Mouse (Mus musculus) neural tube, embryonic 15.5 days (tissue): ENCODE data around the gene Nt5c3. TPM values are rescaled to one million over a fixed set of nuclear protein-coding genes. Genes with fewer than 3 reads are reported as not detected.
"Not testable (repeated sequence)": the region's sequence is repeated elsewhere in the genome, so short reads cannot be mapped to it uniquely, and the experiment has no call there.

Source experiments
- ATAC-seq: fragments of 200-750 bp; cut with Nextera tagmentation; 2 replicates; pipeline ENCODE4 v1.8.0; 2017; ENCODE audit warnings: mild to moderate bottlenecking, moderate TSS enrichment, moderate library complexity; ENCODE audit not compliant: low FRiP score
- H3K27ac ChIP-seq: fragments of 300-500 bp; sonication (generic); replicated peaks from 2 replicates; pipeline ENCODE4 v1.5.1; 2015; ENCODE audit warnings: mild to moderate bottlenecking, inconsistent platforms
- H3K27me3 ChIP-seq: fragments of 300-500 bp; sonication (generic); replicated peaks from 2 replicates; pipeline ENCODE4 v1.6.1; 2015; ENCODE audit warnings: inconsistent platforms
- H3K36me3 ChIP-seq: fragments of 300-500 bp; sonication (generic); 2 replicates; pipeline ENCODE4 v1.6.1; 2015; ENCODE audit warnings: inconsistent platforms
- H3K4me1 ChIP-seq: fragments of 300-500 bp; sonication (generic); 2 replicates; pipeline ENCODE4 v1.6.1; 2015; ENCODE audit warnings: inconsistent platforms
- H3K4me2 ChIP-seq: fragments of 300-500 bp; sonication (generic); 2 replicates; pipeline ENCODE4 v1.6.1; 2015; ENCODE audit warnings: inconsistent platforms, mild to moderate bottlenecking, moderate library complexity
- H3K4me3 ChIP-seq: fragments of 300-500 bp; sonication (generic); replicated peaks from 2 replicates; pipeline ENCODE4 v1.5.1; 2015; ENCODE audit warnings: mild to moderate bottlenecking, inconsistent platforms
- H3K9ac ChIP-seq: fragments of 300-500 bp; sonication (generic); replicated peaks from 2 replicates; pipeline ENCODE4 v1.6.1; 2015; ENCODE audit warnings: mild to moderate bottlenecking, inconsistent platforms
- H3K9me3 ChIP-seq: fragments of 300-500 bp; sonication (generic); replicated peaks from 2 replicates; pipeline ENCODE4 v1.6.1; 2016; ENCODE audit warnings: inconsistent platforms
- WGBS: fragments of 180-500 bp; shearing (Covaris S2); methylation state at CpG from one replicate; pipeline ENCODE4 v1.1.7; 2015; ENCODE audit warnings: mixed read lengths; 5-methylcytosine and 5-hydroxymethylcytosine counted together
- polyA plus RNA-seq: library from polyadenylated mRNA; unstranded; fragments of >200 nt; fragmentation: Nextera tagmentation; extraction: Ambion mirVana; gene quantifications from 2 replicates; pipeline ENCODE4 v1.2.1, GENCODE M21; 2015

The Nt5c3 gene
- polyA plus RNA-seq, 1 experiment from 2014 or later = 152 TPM

DNA sequence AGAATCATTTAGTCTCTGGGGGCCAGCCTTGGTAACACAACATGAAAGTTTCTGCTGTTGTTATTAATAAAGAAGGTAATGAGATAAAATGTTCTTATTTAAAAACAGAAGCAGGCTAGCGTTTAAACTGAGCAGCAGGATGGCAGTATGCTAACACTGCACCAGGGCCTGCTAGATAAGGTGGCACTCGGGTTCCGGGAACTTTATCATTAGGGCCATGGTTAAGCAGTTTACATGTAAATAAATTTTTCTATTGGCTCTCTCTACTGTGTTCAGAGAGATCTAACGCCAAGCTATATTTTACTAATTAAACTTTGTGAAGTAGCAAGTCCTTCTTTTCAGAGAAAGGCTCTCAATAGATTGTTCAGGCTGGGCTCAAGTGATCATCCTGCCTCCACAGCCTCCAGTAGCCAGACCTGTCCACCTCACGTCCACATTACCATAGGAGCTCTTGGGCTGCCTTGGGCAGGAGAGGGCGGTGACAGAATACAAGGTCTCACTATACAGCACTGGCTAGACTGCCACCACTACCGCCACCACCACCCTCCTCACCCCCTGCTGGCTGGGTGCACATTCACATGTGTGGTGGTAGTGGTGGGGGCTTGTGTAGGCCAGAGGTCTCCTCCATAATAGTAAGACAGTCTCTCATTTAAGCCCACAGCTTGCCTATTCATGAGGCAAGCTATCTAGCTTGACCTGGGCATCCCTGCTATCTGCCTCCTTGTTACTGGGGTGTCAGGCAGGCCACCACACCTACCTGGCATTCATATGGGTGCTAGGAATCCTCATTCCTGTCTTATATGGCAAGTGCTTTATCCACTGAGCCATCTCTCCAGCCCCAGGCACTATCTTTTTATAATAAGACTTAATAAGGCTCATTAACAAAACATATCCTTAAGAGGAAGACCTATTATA is 20.9 kb downstream of the Nt5c3 start:
- ATAC-seq = peak; percentile 23; the same call in 1 of the 2 replicates

DNA sequence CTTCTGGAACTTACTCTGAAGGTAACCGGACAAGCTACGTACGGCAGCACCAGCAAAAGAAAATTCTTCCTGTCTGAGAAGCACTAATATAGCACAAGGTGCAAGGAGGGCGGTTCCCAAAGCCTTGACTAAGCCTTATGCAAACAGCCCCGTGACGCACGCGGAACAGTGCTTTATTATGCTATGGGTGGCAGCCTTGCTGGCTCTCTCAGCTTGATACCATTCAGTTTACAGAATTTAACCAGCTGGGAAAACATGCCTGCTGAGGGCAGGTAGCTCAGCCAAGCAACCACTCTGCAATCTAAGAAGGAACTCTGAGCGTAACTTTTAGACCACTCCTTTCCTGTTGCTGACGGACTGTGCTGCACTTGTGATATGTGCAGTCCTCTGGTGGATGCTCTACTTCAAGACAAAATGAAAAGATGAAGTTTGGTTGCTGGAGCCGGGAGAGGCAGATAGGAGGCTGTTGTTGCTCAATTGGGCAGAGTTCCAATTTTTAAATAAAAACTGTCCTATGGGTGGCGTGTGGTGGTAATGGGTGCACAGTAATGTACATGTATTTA is 21.8 kb downstream of the Nt5c3 start:
- H3K4me2 ChIP-seq = peak overlapping the region; percentile 22
- no peak overlapping the region for H3K4me3 ChIP-seq
- H3K9me3 ChIP-seq = no peaks in the 10 kb centered on the region
- no peak for ATAC-seq
- peaks cover 30% of the 10 kb centered on the region for H3K4me1 ChIP-seq
- 37% methylated on average over 12 of the region's 12 CpGs for WGBS
- no peak overlapping the region for H3K27ac ChIP-seq
- no peaks in the 10 kb centered on the region for H3K27me3 ChIP-seq
- no peaks in the 10 kb centered on the region for H3K36me3 ChIP-seq
- H3K9ac ChIP-seq = no peak overlapping the region

More for the DNA sequence above, 20.9 kb downstream of the Nt5c3 start:
- Histone ChIP-seq H3K27me3 (no peaks in the 10 kb centered on the region), H3K4me3 (no peak overlapping the region), H3K36me3 (no peaks in the 10 kb centered on the region), H3K9me3 (no peaks in the 10 kb centered on the region), H3K4me2 (no peak overlapping the region), H3K9ac (no peak overlapping the region), H3K27ac (no peak overlapping the region), H3K4me1 (peaks cover 30% of the 10 kb centered on the region)
- 80% methylated on average over 7 of the region's 7 CpGs for WGBS

DNA sequence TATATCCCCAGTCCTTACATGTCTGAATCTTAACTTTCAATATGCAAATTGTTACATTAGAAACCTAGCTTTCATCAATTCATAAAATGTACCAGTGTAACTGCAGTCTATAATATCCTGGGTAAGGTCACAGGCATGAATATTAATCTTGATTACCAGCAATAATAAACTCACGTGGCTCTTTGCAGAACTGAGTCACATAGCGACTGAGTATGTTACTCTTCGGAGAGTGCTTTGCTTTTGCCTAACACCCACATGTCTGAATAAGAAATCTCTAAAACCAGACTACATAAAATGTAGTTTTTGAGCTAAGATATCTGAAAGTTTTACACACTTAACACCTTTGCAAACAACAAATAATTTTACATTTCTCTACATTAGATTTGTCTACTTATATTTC is 22.4 kb downstream of the Nt5c3 start:
- no peaks in the 10 kb centered on the region for H3K36me3 ChIP-seq
- no peak overlapping the region for H3K27ac ChIP-seq
- no peak overlapping the region for H3K9ac ChIP-seq
- whole genome bisulfite sequencing = 59% methylated on average over 3 of the region's 3 CpGs
- H3K9me3 ChIP-seq = no peaks in the 10 kb centered on the region
- no peak overlapping the region for H3K4me2 ChIP-seq
- peaks cover 30% of the 10 kb centered on the region for H3K4me1 ChIP-seq
- no peak overlapping the region for H3K4me3 ChIP-seq
- H3K27me3 ChIP-seq = no peaks in the 10 kb centered on the region
- no peak for ATAC-seq

DNA sequence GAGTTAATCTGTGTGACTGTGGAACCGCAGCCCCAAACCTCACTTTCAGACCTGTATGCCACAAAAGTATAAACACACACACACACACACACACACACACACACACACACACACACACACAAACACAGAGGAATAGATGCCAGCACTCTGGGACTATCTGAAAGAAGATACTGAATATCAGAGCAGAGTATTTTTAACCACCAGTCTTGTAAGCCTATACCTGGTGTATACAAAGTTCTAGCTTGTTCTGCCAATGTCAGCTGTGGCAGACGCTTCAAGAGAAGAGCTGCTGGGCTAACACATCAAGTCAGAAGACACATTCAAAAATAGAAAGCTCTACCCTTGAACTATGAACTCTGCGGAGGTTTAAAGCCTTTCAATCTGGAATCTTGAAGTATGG is 24.1 kb downstream of the Nt5c3 start:
- no peaks in the 10 kb centered on the region for H3K36me3 ChIP-seq
- H3K4me1 ChIP-seq = peaks cover 25% of the 10 kb centered on the region
- H3K9me3 ChIP-seq = no peaks in the 10 kb centered on the region
- 92% methylated on average over 3 of the region's 3 CpGs for WGBS
- no peaks in the 10 kb centered on the region for H3K27me3 ChIP-seq
- no peak overlapping the region for H3K9ac ChIP-seq
- H3K4me3 ChIP-seq = no peak overlapping the region
- no peak for ATAC-seq
- no peak overlapping the region for H3K4me2 ChIP-seq
- no peak overlapping the region for H3K27ac ChIP-seq

DNA sequence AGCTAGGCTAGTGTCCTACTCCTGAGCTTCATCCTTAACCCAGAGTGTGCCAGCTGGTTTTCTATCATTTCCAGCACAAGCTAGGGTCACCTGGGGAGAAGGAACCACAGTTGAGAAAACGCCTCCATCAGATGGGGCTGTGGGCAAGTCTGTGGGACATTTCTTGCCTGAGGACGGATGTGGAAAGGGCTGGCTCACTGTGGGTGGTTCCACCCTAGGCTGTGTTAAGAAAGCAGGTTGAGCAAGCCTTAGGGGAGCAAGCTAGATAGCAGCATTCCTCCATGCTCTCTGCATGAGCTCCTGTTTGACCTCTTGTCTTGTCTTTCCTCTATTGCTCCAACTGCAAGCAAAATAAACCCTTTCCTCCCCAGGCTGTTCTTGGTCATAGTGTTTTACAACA is 33.0 kb downstream of the Nt5c3 start:
- Histone ChIP-seq H3K4me3 (no peak overlapping the region), H3K36me3 (peaks cover 43% of the 10 kb centered on the region), H3K9me3 (no peaks in the 10 kb centered on the region), H3K4me2 (no peak overlapping the region), H3K4me1 (no peaks in the 10 kb centered on the region), H3K27me3 (no peaks in the 10 kb centered on the region), H3K9ac (no peak overlapping the region), H3K27ac (no peak overlapping the region)
- 95% methylated on average over 2 of the region's 2 CpGs for WGBS
- ATAC-seq = no peak

DNA sequence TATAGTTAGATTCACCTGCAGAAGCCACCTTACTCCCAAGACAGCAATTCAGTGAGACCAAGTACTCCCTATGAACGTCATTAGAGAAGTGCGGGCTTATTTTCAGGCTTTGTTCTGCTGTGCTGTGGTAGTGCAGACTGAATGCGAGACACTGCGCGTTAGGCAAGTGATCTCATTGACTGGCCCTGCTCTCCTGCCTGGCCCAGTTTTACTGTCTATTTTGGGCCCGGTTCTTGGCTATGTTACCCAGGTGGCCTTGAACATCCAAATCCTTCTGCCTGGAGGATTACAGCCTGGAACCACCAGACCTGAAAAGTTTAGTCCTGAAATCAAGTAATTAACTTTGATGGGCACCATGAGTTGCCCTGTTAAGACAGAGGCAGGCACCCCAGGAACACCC is 35.2 kb downstream of the Nt5c3 start:
- H3K27ac ChIP-seq = no peak overlapping the region
- H3K9me3 ChIP-seq = no peaks in the 10 kb centered on the region
- H3K4me1 ChIP-seq = no peaks in the 10 kb centered on the region
- no peak for ATAC-seq
- WGBS = 84% methylated on average over 6 of the region's 6 CpGs
- no peaks in the 10 kb centered on the region for H3K27me3 ChIP-seq
- peaks cover 50% of the 10 kb centered on the region for H3K36me3 ChIP-seq
- H3K4me2 ChIP-seq = no peak overlapping the region
- no peak overlapping the region for H3K9ac ChIP-seq
- no peak overlapping the region for H3K4me3 ChIP-seq

DNA sequence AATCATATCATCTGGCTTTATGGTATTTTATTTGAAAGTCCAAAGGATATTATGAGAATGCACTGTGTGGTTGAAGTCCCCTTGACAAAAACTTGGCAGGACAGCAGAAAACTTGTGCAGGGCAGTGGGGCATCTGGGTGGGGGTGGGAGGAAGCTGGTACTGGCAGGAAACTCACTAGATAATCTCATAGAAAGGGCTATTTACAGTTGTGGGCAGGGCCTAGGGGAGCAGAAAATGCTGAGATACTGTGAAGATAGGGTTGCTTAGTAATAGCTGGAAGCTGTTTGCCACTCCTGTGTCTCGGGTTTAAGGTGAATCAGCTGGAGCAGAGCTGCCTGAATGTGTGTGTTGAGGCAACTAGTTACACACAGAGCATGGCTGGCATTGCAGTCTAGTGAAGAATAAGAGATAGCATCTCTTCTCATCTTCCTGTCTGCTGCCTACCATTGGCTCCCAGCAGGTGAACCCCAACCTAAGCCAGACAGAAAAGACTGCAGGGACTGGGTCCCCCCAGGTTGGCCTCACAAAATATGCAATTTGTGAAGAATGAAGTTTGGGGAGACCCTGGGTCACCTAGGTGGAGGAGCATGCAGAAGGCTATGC is 44.3 kb downstream of the Nt5c3 start:
- Histone ChIP-seq H3K9me3 (no peaks in the 10 kb centered on the region), H3K4me1 (no peaks in the 10 kb centered on the region), H3K27me3 (no peaks in the 10 kb centered on the region), H3K4me3 (no peak overlapping the region), H3K27ac (no peak overlapping the region), H3K9ac (no peak overlapping the region), H3K4me2 (no peak overlapping the region), H3K36me3 (peaks cover 27% of the 10 kb centered on the region)
- ATAC-seq = no peak
- 64% methylated on average over 1 of the region's 1 CpGs for whole genome bisulfite sequencing

DNA sequence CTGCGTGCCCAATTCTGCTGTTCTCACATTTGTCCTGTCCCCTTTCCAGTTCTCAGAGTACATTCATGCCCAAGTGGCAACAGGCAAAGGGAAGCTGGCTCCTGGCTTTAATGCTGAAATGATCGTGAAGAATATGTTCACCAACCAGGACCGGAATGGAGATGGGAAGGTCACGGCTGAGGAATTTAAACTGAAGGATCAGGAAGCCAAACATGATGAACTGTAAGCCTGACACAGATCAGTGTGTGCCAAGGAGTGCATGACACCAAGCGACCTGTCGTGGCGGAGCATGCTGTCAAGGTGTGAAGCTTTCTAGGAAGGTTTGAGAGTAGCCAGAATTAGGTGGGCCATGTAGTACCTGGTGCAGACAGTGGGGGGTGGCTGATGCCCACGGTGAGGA is 45.7 kb downstream of the Nt5c3 start:
- Histone ChIP-seq H3K4me1 (no peaks in the 10 kb centered on the region), H3K27ac (no peak overlapping the region), H3K9me3 (no peaks in the 10 kb centered on the region), H3K4me2 (no peak overlapping the region), H3K4me3 (no peak overlapping the region), H3K9ac (no peak overlapping the region), H3K36me3 (peaks cover 18% of the 10 kb centered on the region), H3K27me3 (no peaks in the 10 kb centered on the region)
- 95% methylated on average over 8 of the region's 8 CpGs for WGBS
- ATAC-seq = no peak

DNA sequence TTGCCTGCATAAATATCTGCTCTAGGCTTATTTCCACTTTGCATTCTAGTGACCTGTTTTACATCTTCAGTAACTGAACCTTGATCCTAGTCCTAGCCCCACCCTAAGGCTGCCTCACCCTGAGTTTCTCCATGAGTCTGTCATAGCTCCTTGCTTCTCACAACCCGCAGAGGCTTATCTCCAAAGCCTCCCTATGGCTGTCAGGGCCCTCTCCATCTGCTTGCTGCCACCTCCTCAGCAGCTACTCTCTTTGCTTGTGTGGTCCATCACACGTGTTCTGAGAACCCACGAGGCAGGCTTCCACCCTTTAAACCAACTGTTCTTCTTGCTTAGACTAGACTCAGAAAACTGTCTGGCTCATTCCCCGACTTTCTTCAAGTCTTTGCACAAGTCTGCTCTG is 46.9 kb downstream of the Nt5c3 start:
- no peaks in the 10 kb centered on the region for H3K9me3 ChIP-seq
- WGBS = 88% methylated on average over 4 of the region's 4 CpGs
- no peak overlapping the region for H3K4me3 ChIP-seq
- H3K27me3 ChIP-seq = no peaks in the 10 kb centered on the region
- no peak for ATAC-seq
- no peaks in the 10 kb centered on the region for H3K4me1 ChIP-seq
- H3K27ac ChIP-seq = no peak overlapping the region
- H3K9ac ChIP-seq = no peak overlapping the region
- no peak overlapping the region for H3K4me2 ChIP-seq
- H3K36me3 ChIP-seq = peaks cover 11% of the 10 kb centered on the region

DNA sequence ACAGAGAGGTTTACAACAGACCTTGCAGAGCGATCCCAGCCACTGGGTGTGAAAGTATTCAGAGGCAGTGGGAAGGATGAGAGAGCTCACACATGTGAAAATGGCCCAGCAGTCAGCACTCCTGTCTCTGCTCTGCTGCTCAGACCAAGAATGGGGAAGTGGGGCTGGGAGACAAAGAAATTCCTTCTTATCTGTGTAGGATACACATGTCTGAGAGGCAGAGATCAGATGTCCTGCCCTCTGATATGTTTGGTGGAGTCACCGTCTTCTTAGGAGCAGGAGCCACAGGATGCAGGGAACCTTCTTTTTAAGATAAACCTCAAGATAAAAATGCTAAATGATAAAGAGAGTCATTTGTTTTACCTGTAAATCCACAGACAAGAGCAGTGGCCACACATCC is 53.7 kb downstream of the Nt5c3 start:
- 89% methylated on average over 2 of the region's 2 CpGs for WGBS
- no peaks in the 10 kb centered on the region for H3K27me3 ChIP-seq
- no peak overlapping the region for H3K27ac ChIP-seq
- ATAC-seq = no peak
- no peaks in the 10 kb centered on the region for H3K4me1 ChIP-seq
- H3K36me3 ChIP-seq = no peaks in the 10 kb centered on the region
- H3K4me3 ChIP-seq = no peak overlapping the region
- no peaks in the 10 kb centered on the region for H3K9me3 ChIP-seq
- H3K9ac ChIP-seq = no peak overlapping the region
- H3K4me2 ChIP-seq = no peak overlapping the region

DNA sequence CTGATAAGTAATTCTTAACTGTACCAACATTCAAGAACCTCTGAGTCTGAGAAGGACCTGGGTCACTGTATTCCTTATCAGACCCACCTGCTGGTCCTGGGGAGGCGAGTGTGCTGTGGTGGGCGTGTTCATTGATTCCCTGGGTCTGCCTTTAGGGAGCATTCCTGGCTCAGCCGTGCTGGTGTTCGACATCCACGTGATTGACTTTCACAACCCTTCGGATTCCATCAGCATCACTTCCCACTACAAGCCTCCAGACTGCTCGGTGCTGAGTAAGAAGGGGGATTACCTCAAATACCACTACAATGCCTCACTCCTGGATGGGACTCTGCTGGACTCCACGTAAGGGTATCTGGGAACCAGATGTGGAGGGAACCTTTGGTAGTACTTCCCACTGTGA is 55.2 kb downstream of the Nt5c3 start:
- H3K4me1 ChIP-seq = no peaks in the 10 kb centered on the region
- no peak overlapping the region for H3K27ac ChIP-seq
- H3K4me2 ChIP-seq = no peak overlapping the region
- H3K4me3 ChIP-seq = no peak overlapping the region
- no peaks in the 10 kb centered on the region for H3K9me3 ChIP-seq
- H3K27me3 ChIP-seq = no peaks in the 10 kb centered on the region
- 83% methylated on average over 8 of the region's 8 CpGs for WGBS
- H3K9ac ChIP-seq = no peak overlapping the region
- no peaks in the 10 kb centered on the region for H3K36me3 ChIP-seq
- no peak for ATAC-seq

DNA sequence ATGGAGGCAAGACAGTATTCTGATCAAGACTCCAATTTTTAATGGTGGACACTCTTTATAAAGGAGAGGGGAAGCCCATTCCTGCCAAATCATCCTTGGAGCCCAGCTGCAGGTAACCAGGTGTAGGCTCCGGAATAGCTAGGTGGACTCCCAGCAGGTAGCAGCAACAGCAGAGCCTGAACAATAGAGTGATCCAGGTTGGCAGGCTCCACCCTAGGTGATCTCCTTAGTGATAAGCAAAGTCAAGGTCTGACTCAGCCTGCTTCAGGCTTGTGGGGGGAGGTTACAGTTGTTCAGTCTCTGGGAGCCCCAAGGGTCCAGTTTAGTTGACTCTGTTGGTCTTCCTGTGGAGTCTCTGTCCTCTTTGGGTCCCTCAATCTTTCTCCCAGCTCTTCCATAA is 56.8 kb downstream of the Nt5c3 start:
- H3K27me3 ChIP-seq, H3K9ac ChIP-seq, H3K4me1 ChIP-seq, H3K9me3 ChIP-seq, H3K4me3 ChIP-seq, H3K4me2 ChIP-seq, H3K36me3 ChIP-seq, H3K27ac ChIP-seq, ATAC-seq: not testable (repeated sequence)
- 93% methylated on average over 1 of the region's 1 CpGs for WGBS
